Mouse (Mus musculus): ENCODE data around the gene Cdc42ep5. TPM values are rescaled to one million over a fixed set of nuclear protein-coding genes. Genes with fewer than 3 reads are reported as not detected.

Cdc42ep5 gene
- total RNA-seq, 2 experiments from 2014 or later, result 2.0 to 3.1 TPM

Other genes starting within 250 kb of the Cdc42ep5 start
- gene Lilra6, start 249.4 kb downstream of the Cdc42ep5 start, total RNA-seq (2021), result not detected
- under 1 TPM; 0.08 to 0.54 TPM for gene Lair1, start 101.7 kb downstream of the Cdc42ep5 start, total RNA-seq (2021)
- 1 to 10 TPM; 1.7 to 1.8 TPM for gene Ttyh1, start 45.5 kb downstream of the Cdc42ep5 start, total RNA-seq (2021)
- 10 to 100 TPM; 32.8 to 43.8 TPM for gene Leng8, start 27.8 kb downstream of the Cdc42ep5 start, total RNA-seq (2021)
- 1 to 10 TPM; 2.0 to 2.9 TPM for gene Leng9, start 14.5 kb downstream of the Cdc42ep5 start, total RNA-seq (2021)
- gene Lilra5, start 72.9 kb upstream of the Cdc42ep5 start, total RNA-seq (2021), result not detected
- not detected for gene Ncr1, start 172.9 kb upstream of the Cdc42ep5 start, total RNA-seq (2021)
- not detected for gene Gp6, start 232.9 kb upstream of the Cdc42ep5 start, total RNA-seq (2021)